Mouse (Mus musculus): ENCODE measurements at regions not wholly inside any gene's neighbourhood (a gene's known extent, or its start where the extent isn't known, plus 50 kb on each side); places are given as distances from the start of the nearest gene placed in this dataset.
A peak's percentile ranks its signal among the peaks of the same experiment; 100 is the strongest.

GRCm38 (mm10) chr14:72175751-72176150, 315.9 kb downstream of the Gm9195 start:
- Histone ChIP-seq H3K27ac (ENCODE audit: low read depth, low read length) (no peak overlapping the region), H3K4me2 (no peak overlapping the region), H3K36me3 (ENCODE audit: control insufficient read depth, insufficient read depth, low read length) (no peaks in the 10 kb centered on the region), H3K4me1 (ENCODE audit: control insufficient read depth, insufficient read depth, low read length) (no peaks in the 10 kb centered on the region), H3K4me3 (ENCODE audit: low read depth, low read length) (no peak overlapping the region), H3K9ac (ENCODE audit: low read length) (no peak overlapping the region), H3K9me3 (ENCODE audit: control insufficient read depth, low read length) (no peaks in the 10 kb centered on the region), H3K27me3 (ENCODE audit: control insufficient read depth, insufficient read depth, low read length) (no peaks in the 10 kb centered on the region)
- DNase-seq (ENCODE audit: low spot score, missing footprints) (no peak), ATAC-seq (ENCODE audit: low FRiP score) (no peak)
- 89% methylated on average over 1 of the region's 1 CpGs for WGBS

GRCm38 (mm10) chr14:72172549-72173405, 318.9 kb downstream of the Gm9195 start:
- no peaks in the 10 kb centered on the region for H3K4me1 ChIP-seq (ENCODE audit: control insufficient read depth, insufficient read depth, low read length)
- H3K9me3 ChIP-seq (ENCODE audit: control insufficient read depth, low read length): no peaks in the 10 kb centered on the region
- H3K27me3 ChIP-seq (ENCODE audit: control insufficient read depth, insufficient read depth, low read length): no peaks in the 10 kb centered on the region
- 88% methylated on average over 20 of the region's 20 CpGs for WGBS
- no peak for DNase-seq (ENCODE audit: low spot score, missing footprints)
- H3K4me3 ChIP-seq (ENCODE audit: low read depth, low read length): no peak overlapping the region
- H3K27ac ChIP-seq (ENCODE audit: low read depth, low read length): no peak overlapping the region
- no peak overlapping the region for H3K9ac ChIP-seq (ENCODE audit: low read length)
- no peaks in the 10 kb centered on the region for H3K36me3 ChIP-seq (ENCODE audit: control insufficient read depth, insufficient read depth, low read length)
- H3K4me2 ChIP-seq: no peak overlapping the region
- ATAC-seq (ENCODE audit: low FRiP score): no peak

GRCm38 (mm10) chr14:72171777-72172176, 319.9 kb downstream of the Gm9195 start:
- WGBS: 69% methylated on average over 3 of the region's 3 CpGs
- H3K4me3 ChIP-seq (ENCODE audit: low read depth, low read length): no peak overlapping the region
- no peak for DNase-seq (ENCODE audit: low spot score, missing footprints)
- no peak for ATAC-seq (ENCODE audit: low FRiP score)
- H3K27ac ChIP-seq (ENCODE audit: low read depth, low read length): no peak overlapping the region
- H3K27me3 ChIP-seq (ENCODE audit: control insufficient read depth, insufficient read depth, low read length): no peaks in the 10 kb centered on the region
- no peak overlapping the region for H3K4me2 ChIP-seq
- no peaks in the 10 kb centered on the region for H3K4me1 ChIP-seq (ENCODE audit: control insufficient read depth, insufficient read depth, low read length)
- H3K36me3 ChIP-seq (ENCODE audit: control insufficient read depth, insufficient read depth, low read length): no peaks in the 10 kb centered on the region
- no peak overlapping the region for H3K9ac ChIP-seq (ENCODE audit: low read length)
- no peaks in the 10 kb centered on the region for H3K9me3 ChIP-seq (ENCODE audit: control insufficient read depth, low read length)

GRCm38 (mm10) chr14:72158537-72159323, 332.9 kb downstream of the Gm9195 start:
- 54% methylated on average over 13 of the region's 13 CpGs for WGBS
- H3K27ac ChIP-seq (ENCODE audit: low read depth, low read length): no peak overlapping the region
- DNase-seq (ENCODE audit: low spot score, missing footprints) (no peak), ATAC-seq (ENCODE audit: low FRiP score) (0 out of 2 replicates have a peak, but pooled peaks have one; percentile 27)
- no peaks in the 10 kb centered on the region for H3K36me3 ChIP-seq (ENCODE audit: control insufficient read depth, insufficient read depth, low read length)
- no peaks in the 10 kb centered on the region for H3K4me1 ChIP-seq (ENCODE audit: control insufficient read depth, insufficient read depth, low read length)
- H3K9me3 ChIP-seq (ENCODE audit: control insufficient read depth, low read length): no peaks in the 10 kb centered on the region
- H3K9ac ChIP-seq (ENCODE audit: low read length): no peak overlapping the region
- no peak overlapping the region for H3K4me3 ChIP-seq (ENCODE audit: low read depth, low read length)
- H3K27me3 ChIP-seq (ENCODE audit: control insufficient read depth, insufficient read depth, low read length): no peaks in the 10 kb centered on the region
- no peak overlapping the region for H3K4me2 ChIP-seq

GRCm38 (mm10) chr14:72155197-72155907, 336.3 kb downstream of the Gm9195 start:
- Histone ChIP-seq H3K27ac (ENCODE audit: low read depth, low read length) (no peak overlapping the region), H3K4me3 (ENCODE audit: low read depth, low read length) (no peak overlapping the region), H3K9me3 (ENCODE audit: control insufficient read depth, low read length) (no peaks in the 10 kb centered on the region), H3K4me1 (ENCODE audit: control insufficient read depth, insufficient read depth, low read length) (no peaks in the 10 kb centered on the region), H3K27me3 (ENCODE audit: control insufficient read depth, insufficient read depth, low read length) (no peaks in the 10 kb centered on the region), H3K4me2 (no peak overlapping the region), H3K36me3 (ENCODE audit: control insufficient read depth, insufficient read depth, low read length) (no peaks in the 10 kb centered on the region), H3K9ac (ENCODE audit: low read length) (no peak overlapping the region)
- peak; percentile 78 for DNase-seq (ENCODE audit: low spot score, missing footprints)
- no peak for ATAC-seq (ENCODE audit: low FRiP score)
- WGBS: 42% methylated on average over 11 of the region's 11 CpGs

GRCm38 (mm10) chr14:72151676-72152075, 340.0 kb downstream of the Gm9195 start:
- H3K27ac ChIP-seq (ENCODE audit: low read depth, low read length): no peak overlapping the region
- no peaks in the 10 kb centered on the region for H3K27me3 ChIP-seq (ENCODE audit: control insufficient read depth, insufficient read depth, low read length)
- H3K36me3 ChIP-seq (ENCODE audit: control insufficient read depth, insufficient read depth, low read length): no peaks in the 10 kb centered on the region
- DNase-seq (ENCODE audit: low spot score, missing footprints) (no peak), ATAC-seq (ENCODE audit: low FRiP score) (no peak; the same call in 1 of the 2 replicates)
- no peak overlapping the region for H3K4me3 ChIP-seq (ENCODE audit: low read depth, low read length)
- H3K4me1 ChIP-seq (ENCODE audit: control insufficient read depth, insufficient read depth, low read length): no peaks in the 10 kb centered on the region
- H3K9me3 ChIP-seq (ENCODE audit: control insufficient read depth, low read length): no peaks in the 10 kb centered on the region
- WGBS: 69% methylated on average over 4 of the region's 4 CpGs
- no peak overlapping the region for H3K4me2 ChIP-seq
- H3K9ac ChIP-seq (ENCODE audit: low read length): no peak overlapping the region

GRCm38 (mm10) chr14:72149463-72149862, 342.2 kb downstream of the Gm9195 start:
- ATAC-seq (ENCODE audit: low FRiP score) (peak; percentile 58; the same call in 1 of the 2 replicates), DNase-seq (ENCODE audit: low spot score, missing footprints) (no peak)
- Histone ChIP-seq H3K4me1 (ENCODE audit: control insufficient read depth, insufficient read depth, low read length) (no peaks in the 10 kb centered on the region), H3K27me3 (ENCODE audit: control insufficient read depth, insufficient read depth, low read length) (no peaks in the 10 kb centered on the region), H3K36me3 (ENCODE audit: control insufficient read depth, insufficient read depth, low read length) (no peaks in the 10 kb centered on the region), H3K9ac (ENCODE audit: low read length) (no peak overlapping the region), H3K9me3 (ENCODE audit: control insufficient read depth, low read length) (no peaks in the 10 kb centered on the region), H3K4me3 (ENCODE audit: low read depth, low read length) (no peak overlapping the region), H3K27ac (ENCODE audit: low read depth, low read length) (no peak overlapping the region), H3K4me2 (no peak overlapping the region)
- WGBS: 31% methylated on average over 4 of the region's 4 CpGs

GRCm38 (mm10) chr14:72148886-72149285, 342.8 kb downstream of the Gm9195 start:
- ATAC-seq (ENCODE audit: low FRiP score) (no peak), DNase-seq (ENCODE audit: low spot score, missing footprints) (no peak)
- Histone ChIP-seq H3K27ac (ENCODE audit: low read depth, low read length) (no peak overlapping the region), H3K4me2 (no peak overlapping the region), H3K9me3 (ENCODE audit: control insufficient read depth, low read length) (no peaks in the 10 kb centered on the region), H3K4me1 (ENCODE audit: control insufficient read depth, insufficient read depth, low read length) (no peaks in the 10 kb centered on the region), H3K9ac (ENCODE audit: low read length) (no peak overlapping the region), H3K36me3 (ENCODE audit: control insufficient read depth, insufficient read depth, low read length) (no peaks in the 10 kb centered on the region), H3K27me3 (ENCODE audit: control insufficient read depth, insufficient read depth, low read length) (no peaks in the 10 kb centered on the region), H3K4me3 (ENCODE audit: low read depth, low read length) (no peak overlapping the region)
- WGBS: 88% methylated on average over 1 of the region's 1 CpGs
